Mouse (Mus musculus) ES-E14 (cell line): ENCODE results near the gene Itpk1. TPM values are rescaled to one million over a fixed set of nuclear protein-coding genes. Genes with fewer than 3 reads are reported as not detected.

Experiments used
- DNase-seq: peaks from one replicate; pipeline ENCODE4 v3.0.0-alpha.2; 2013; ENCODE audit warnings: low read depth, low spot score
- H3K27ac ChIP-seq: 2 replicates; pipeline ENCODE4 v1.5.1; 2012; ENCODE audit warnings: low read depth, mild to moderate bottlenecking, low read length, moderate library complexity, mixed read lengths; ENCODE audit not compliant: poor library complexity, insufficient read depth, severe bottlenecking
- H3K36me3 ChIP-seq: 2 replicates; pipeline ENCODE4 v1.6.1; 2012; ENCODE audit warnings: mild to moderate bottlenecking, low read length, moderate library complexity, mixed read lengths; ENCODE audit not compliant: control insufficient read depth, poor library complexity, insufficient read depth, severe bottlenecking
- H3K4me1 ChIP-seq, 2 experiments: fragments of 150-350 bp in 1 of 2; sonication (generic) in 1 of 2; 2 replicates each; pipeline ENCODE4 v1.6.1; 2012; ENCODE audit warnings: low read length in 2 of 2, mild to moderate bottlenecking in 1 of 2, mixed read lengths in 1 of 2; ENCODE audit not compliant: control insufficient read depth in 2 of 2, insufficient read depth in 2 of 2, poor library complexity in 1 of 2
- H3K4me3 ChIP-seq, 2 experiments: fragments of 150-350 bp in 1 of 2; sonication (generic) in 1 of 2; 2 replicates each; pipeline ENCODE4 v1.5.1; 2012; ENCODE audit warnings: low read length in 2 of 2, low read depth in 1 of 2, mild to moderate bottlenecking in 1 of 2, mixed read lengths in 1 of 2; ENCODE audit not compliant: insufficient read depth in 1 of 2, poor library complexity in 1 of 2, severe bottlenecking in 1 of 2
- H3K9ac ChIP-seq: 2 replicates; pipeline ENCODE4 v1.6.1; 2012; ENCODE audit warnings: low read depth, mild to moderate bottlenecking, low read length, mixed read lengths; ENCODE audit not compliant: poor library complexity, insufficient read depth, severe bottlenecking
- H3K9me3 ChIP-seq: fragments of 150-350 bp; sonication (generic); 2 replicates; pipeline ENCODE4 v1.6.1; 2012; ENCODE audit warnings: low read depth, mild to moderate bottlenecking, low read length; ENCODE audit not compliant: control insufficient read depth, insufficient read depth
- CHD2 ChIP-seq: IDR thresholded peaks from 2 replicates; pipeline ENCODE4 v1.6.1; 2014; ENCODE audit warnings: mild to moderate bottlenecking, low read depth, low read length, inconsistent platforms
- HCFC1 ChIP-seq: IDR thresholded peaks from 2 replicates; pipeline ENCODE4 v1.6.1; 2012; ENCODE audit warnings: low read length, inconsistent platforms, borderline replicate concordance; ENCODE audit not compliant: insufficient read depth
- MAFK ChIP-seq: IDR thresholded peaks from 2 replicates; pipeline ENCODE4 v1.6.1; 2014; ENCODE audit warnings: mild to moderate bottlenecking, low read depth, low read length, inconsistent platforms; ENCODE audit not compliant: insufficient read depth
- ZC3H11A ChIP-seq: IDR thresholded peaks from 2 replicates; pipeline ENCODE4 v1.6.1; 2012; ENCODE audit warnings: low read depth, mild to moderate bottlenecking, inconsistent platforms, low read length, borderline replicate concordance
- ZNF384 ChIP-seq: IDR thresholded peaks from 2 replicates; pipeline ENCODE4 v1.6.1; 2012; ENCODE audit warnings: low read depth, low read length, inconsistent platforms
- in situ Hi-C, 2 experiments: fragments of 600-800 bp; cut with MboI; formaldehyde crosslinking; loops; one replicate each; pipeline ENCODE4 v1.15.1; 2025; ENCODE audit warnings: low sequenced_read_pairs in 2 of 2, inconsistent platforms in 1 of 2; ENCODE audit not compliant: unreplicated experiment in 2 of 2
- total RNA-seq: library from RNA; depleted of rRNA; stranded (reverse); fragments of 300-350 nt; gene quantifications from 2 replicates; pipeline ENCODE4 v1.2.3, GENCODE M21; 2012

Itpk1 gene
- total RNA-seq, 1 experiment, result 33.1 TPM

DNA sequence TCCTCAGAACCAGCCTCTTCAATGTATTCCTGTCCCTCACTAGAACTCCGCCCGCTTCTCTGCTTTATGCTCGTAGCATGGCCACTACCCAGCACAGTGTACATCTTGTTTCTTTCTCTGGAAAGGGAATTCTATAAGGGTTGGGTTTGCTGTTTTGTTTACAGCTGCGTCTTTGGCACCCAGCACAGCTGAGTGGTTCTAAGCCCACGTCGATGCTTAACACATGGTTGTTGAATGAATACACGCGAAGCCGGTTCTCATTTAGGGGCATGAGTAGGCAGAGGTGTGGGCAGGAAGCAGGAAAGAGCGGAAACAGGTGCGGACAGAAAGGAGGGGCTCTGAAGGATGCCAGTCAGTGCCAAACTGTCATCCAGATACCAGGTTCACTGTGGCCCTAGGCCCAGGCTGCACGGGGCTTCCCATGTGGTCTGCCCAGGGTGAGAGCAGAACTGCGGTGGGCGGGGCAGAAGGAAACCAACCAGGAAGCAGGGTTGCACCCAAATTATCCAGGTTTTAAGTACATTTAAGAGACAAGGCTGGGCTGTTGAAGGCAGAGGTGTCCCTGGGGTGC lies 150.9 kb downstream of the Itpk1 start:
- H3K4me3 ChIP-seq, result peak overlapping the region in 1 of 2 experiments; percentile 100; a peak in 1 of 4 replicates
- DNase-seq, result no peak

DNA sequence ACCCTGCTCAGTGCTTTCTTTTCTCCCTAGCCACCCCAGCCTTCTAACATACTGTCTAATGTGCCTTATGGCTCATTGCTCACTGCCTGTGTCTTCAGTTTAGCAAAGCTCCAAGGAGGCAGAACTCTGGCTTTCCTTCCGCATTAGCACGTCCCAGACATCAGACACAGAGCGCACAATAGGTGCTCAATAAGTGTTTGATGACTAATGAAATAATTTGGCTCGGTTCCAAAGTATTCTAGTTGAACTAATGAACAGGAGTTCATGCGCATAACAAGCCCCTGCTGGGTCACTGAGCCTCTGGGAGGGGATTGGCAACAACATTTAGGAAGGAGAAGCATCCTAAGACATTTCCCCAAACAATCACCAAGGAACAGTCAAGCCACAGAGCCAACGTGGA lies 152.7 kb downstream of the Itpk1 start:
- no peak for DNase-seq
- H3K36me3 ChIP-seq, result no peaks in the 10 kb centered on the region
- H3K4me1 ChIP-seq, result peaks cover 0 to 5% of the 10 kb centered on the region in 2 experiments; a peak in 2 of 4 replicates
- H3K27ac ChIP-seq, result no peak overlapping the region
- no peak overlapping the region for H3K4me3 ChIP-seq
- H3K9me3 ChIP-seq, result no peaks in the 10 kb centered on the region
- in situ Hi-C loops, result no loop called here
- TF ChIP-seq MAFK, result no peak
- TF ChIP-seq CHD2, result no peak
- no peak for TF ChIP-seq ZC3H11A
- no peak for TF ChIP-seq ZNF384
- TF ChIP-seq HCFC1, result no peak
- no peak overlapping the region for H3K9ac ChIP-seq

More for the DNA sequence above, 150.9 kb downstream of the Itpk1 start:
- no peak overlapping the region for H3K9ac ChIP-seq
- TF ChIP-seq HCFC1 (no peak), ZNF384 (no peak), CHD2 (no peak), MAFK (no peak), ZC3H11A (no peak)
- no peaks in the 10 kb centered on the region for H3K9me3 ChIP-seq
- H3K4me1 ChIP-seq, result peaks cover 0 to 5% of the 10 kb centered on the region in 2 experiments; a peak in 2 of 4 replicates
- no peaks in the 10 kb centered on the region for H3K36me3 ChIP-seq
- in situ Hi-C loops, result no loop called here
- no peak overlapping the region for H3K27ac ChIP-seq

GRCm38 (mm10) chr12:102551186-102551585 lies 153.5 kb downstream of the Itpk1 start:
- Histone ChIP-seq H3K36me3 (no peaks in the 10 kb centered on the region), H3K27ac (no peak overlapping the region), H3K4me1 (peaks cover 0 to 6% of the 10 kb centered on the region in 2 experiments; a peak in 2 of 4 replicates), H3K4me3 (no peak overlapping the region), H3K9ac (no peak overlapping the region), H3K9me3 (no peaks in the 10 kb centered on the region)
- no peak for DNase-seq
- TF ChIP-seq MAFK, result no peak
- TF ChIP-seq HCFC1, result no peak
- TF ChIP-seq ZC3H11A, result no peak
- TF ChIP-seq ZNF384, result no peak
- no peak for TF ChIP-seq CHD2
- in situ Hi-C loops, result no loop called here

- H3K9ac ChIP-seq, result no peak overlapping the region
- H3K36me3 ChIP-seq, result no peaks in the 10 kb centered on the region
- H3K9me3 ChIP-seq, result no peaks in the 10 kb centered on the region
- TF ChIP-seq ZC3H11A, result no peak
- no peak for TF ChIP-seq HCFC1
- no peak for TF ChIP-seq ZNF384
- no peak for TF ChIP-seq MAFK
- TF ChIP-seq CHD2, result no peak
- H3K4me1 ChIP-seq, result peaks cover 0 to 9% of the 10 kb centered on the region in 2 experiments; a peak in 2 of 4 replicates
- H3K27ac ChIP-seq, result no peak overlapping the region
- H3K4me3 ChIP-seq, result no peak overlapping the region
- peak; percentile 87 for DNase-seq
- in situ Hi-C loops, result no loop called here
These were observed 154.2 kb downstream of the Itpk1 start for GRCm38 (mm10) chr12:102550529-102550928.

DNA sequence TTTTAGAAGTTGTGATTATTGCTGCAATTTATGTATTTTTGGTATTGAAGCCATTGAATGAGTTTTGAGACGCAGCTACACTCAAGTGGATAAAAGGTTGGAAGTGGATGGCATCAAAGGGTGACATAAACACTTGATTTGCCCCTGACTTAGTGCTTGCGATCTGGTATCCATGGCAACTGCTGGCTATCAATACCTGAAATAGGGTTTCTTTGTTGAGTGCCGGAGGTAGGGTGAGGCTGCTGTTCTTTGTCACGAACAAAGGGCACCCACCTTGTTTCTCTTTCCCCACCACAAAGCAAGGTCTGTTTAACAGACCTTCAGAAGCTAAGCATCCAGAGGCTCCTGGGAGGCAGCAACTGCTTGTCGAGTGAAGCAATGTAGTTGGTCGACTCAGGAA lies 159.6 kb downstream of the Itpk1 start:
- no peak for TF ChIP-seq MAFK
- TF ChIP-seq ZC3H11A, result no peak
- TF ChIP-seq ZNF384, result no peak
- no peak for TF ChIP-seq HCFC1
- TF ChIP-seq CHD2, result no peak
- in situ Hi-C loops, result no loop called here
- no peaks in the 10 kb centered on the region for H3K9me3 ChIP-seq

More for the DNA sequence above, 159.6 kb downstream of the Itpk1 start:
- Histone ChIP-seq H3K9ac (no peak overlapping the region), H3K27ac (no peak overlapping the region), H3K4me1 (peaks cover 0 to 4% of the 10 kb centered on the region in 2 experiments; a peak in 2 of 4 replicates), H3K36me3 (no peaks in the 10 kb centered on the region), H3K4me3 (no peak overlapping the region)
- DNase-seq, result peak; percentile 30
